Mouse (Mus musculus) layer of hippocampus, adult 18-20 months (tissue): ENCODE results near the gene Lrfn2. TPM values are rescaled to one million over a fixed set of nuclear protein-coding genes. Genes with fewer than 3 reads are reported as not detected.

Source experiments
- DNase-seq, 2 experiments: peaks; one replicate each; pipeline ENCODE4 v3.0.0; 2022; ENCODE audit warnings: low spot score in 2 of 2
- long read RNA-seq: library from polyadenylated mRNA; stranded (forward); transcript quantifications from one replicate; pipeline ENCODE4 v2.0.0, GENCODE M21; 2021
- total RNA-seq, 2 experiments: library from RNA; stranded (reverse); gene quantifications; 2 replicates each; pipeline ENCODE4 v1.2.3; 2021

The Lrfn2 gene
- total RNA-seq: 10 to 100 TPM; 39.5 to 43.2 TPM
- long read RNA-seq, transcript Lrfn2-201 (3 exons, 3,202 nt): major isoform, 18 of 25 reads
- long read RNA-seq, partial matches to known transcripts: 4 of 25 reads
- long read RNA-seq, other reads (novel, unspliced or antisense): 3 of 25 reads

GRCm38 (mm10) chr17:48931621-48932405 is at the start of gene Lrfn2:
Gene Lrfn2 (plus strand): TSS chr17:48932379.
- DNase-seq: peak; percentile 87 to 91

- peak; percentile 72 to 84 for DNase-seq
Observed at GRCm38 (mm10) chr17:48887472-48888385, 44.5 kb upstream of the Lrfn2 start.

GRCm38 (mm10) chr17:48905286-48906040 is 26.7 kb upstream of the Lrfn2 start:
- DNase-seq: no peak

- DNase-seq: no peak
Observed at GRCm38 (mm10) chr17:48913437-48913836, 18.7 kb upstream of the Lrfn2 start.

GRCm38 (mm10) chr17:48917411-48917810 is 14.8 kb upstream of the Lrfn2 start:
- DNase-seq: no peak

- DNase-seq: no peak
Observed at GRCm38 (mm10) chr17:48918458-48918857, 13.7 kb upstream of the Lrfn2 start.

- DNase-seq: peak in 1 of 2 experiments; percentile 46
Observed at GRCm38 (mm10) chr17:48922905-48923304, 9.3 kb upstream of the Lrfn2 start.

GRCm38 (mm10) chr17:48925426-48925825 is 6.8 kb upstream of the Lrfn2 start:
- no peak for DNase-seq

GRCm38 (mm10) chr17:48930994-48931393 is 1.2 kb upstream of the Lrfn2 start:
- DNase-seq: no peak

GRCm38 (mm10) chr17:48932406-48932906 is 277 bp downstream of the Lrfn2 start:
- peak in 1 of 2 experiments; percentile 63 for DNase-seq

- peak in 1 of 2 experiments; percentile 38 for DNase-seq
Observed at GRCm38 (mm10) chr17:48932916-48933315, 737 bp downstream of the Lrfn2 start.

- no peak for DNase-seq
Observed at GRCm38 (mm10) chr17:48935201-48935600, 3.0 kb downstream of the Lrfn2 start.

GRCm38 (mm10) chr17:48936445-48937141 is 4.4 kb downstream of the Lrfn2 start:
- peak in 1 of 2 experiments; percentile 57 for DNase-seq

GRCm38 (mm10) chr17:48938711-48939220 is 6.6 kb downstream of the Lrfn2 start:
- DNase-seq: no peak

- no peak for DNase-seq
Observed at GRCm38 (mm10) chr17:48946315-48946714, 14.1 kb downstream of the Lrfn2 start.

- DNase-seq: no peak
Observed at GRCm38 (mm10) chr17:48946765-48947164, 14.6 kb downstream of the Lrfn2 start.

GRCm38 (mm10) chr17:48951250-48951649 is 19.1 kb downstream of the Lrfn2 start:
- no peak for DNase-seq

- no peak for DNase-seq
Observed at GRCm38 (mm10) chr17:48956033-48956631, 24.0 kb downstream of the Lrfn2 start.

GRCm38 (mm10) chr17:48960161-48960698 is 28.1 kb downstream of the Lrfn2 start:
- no peak for DNase-seq
